In the genomic region with DNA sequence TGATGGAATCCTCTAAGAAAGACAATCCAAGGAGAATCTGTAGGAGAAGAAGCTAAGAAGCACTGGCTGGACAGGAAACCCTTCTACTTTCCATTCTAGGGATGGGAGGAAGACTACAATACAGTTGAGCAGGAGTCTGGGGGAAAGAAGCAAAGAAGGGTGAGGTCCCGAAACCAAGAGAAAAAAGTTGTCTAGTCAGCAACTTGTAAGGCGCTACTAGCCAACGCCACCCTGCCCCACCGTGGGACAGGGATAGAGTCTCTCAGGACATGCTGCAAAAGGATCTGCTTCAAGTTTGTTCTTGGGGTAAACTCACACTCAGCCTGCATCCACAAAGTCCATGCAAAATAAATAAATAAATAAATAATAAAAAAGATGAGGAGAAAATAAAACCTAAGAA, we compare ENCODE assay signal across 13 mouse cellular contexts.
A peak's percentile ranks its signal among the peaks of the same experiment; 100 is the strongest.
DNase-seq lines count a peak whose midpoint lies in the region; ATAC-seq and TF ChIP-seq lines count a peak whose summit lies in the region.
"Had no signal": no experiment of that assay in that cellular context is flagged by ENCODE, and none has a peak within 500 bp of the region (broad histone marks: within the 10 kb centered on the region; RNA-seq: fewer than 3 reads in every experiment).

No protein-coding gene starts in this region.

- intact Hi-C loops in left cerebral cortex, adult 2 months (cut with DNase I), result no loop called here

- no peak overlapping the region for H3K4me2 ChIP-seq in neural tube, embryonic 15.5 days
- H3K4me2 ChIP-seq in forebrain, embryonic 15.5 days (replicated peaks), result no peak overlapping the region; the same call in 1 of the 2 replicates
- H3K4me2 ChIP-seq in midbrain, embryonic 11.5 days, result no peak overlapping the region
- H3K4me2 ChIP-seq: liver, embryonic 13.5 days; stomach, embryonic 15.5 days had no signal

- H3K36me3 ChIP-seq in neural tube, embryonic 15.5 days, result no peaks in the 10 kb centered on the region
- H3K36me3 ChIP-seq in forebrain, embryonic 15.5 days, result no peaks in the 10 kb centered on the region
- H3K36me3 ChIP-seq in midbrain, embryonic 11.5 days (ENCODE audit: control insufficient read depth, insufficient read depth, low read length), result 0 out of 2 replicates have a peak, but pooled peaks cover 2% of the 10 kb centered on the region
- H3K36me3 ChIP-seq: embryonic facial prominence, embryonic 12.5 days; liver, embryonic 13.5 days; stomach, embryonic 15.5 days had no signal

- H3K9ac ChIP-seq in neural tube, embryonic 15.5 days (replicated peaks), result no peak overlapping the region
- no peak overlapping the region for H3K9ac ChIP-seq in forebrain, embryonic 15.5 days (replicated peaks)
- no peak overlapping the region for H3K9ac ChIP-seq in midbrain, embryonic 11.5 days (ENCODE audit: low read length)
- H3K9ac ChIP-seq: embryonic facial prominence, embryonic 12.5 days; liver, embryonic 13.5 days; stomach, embryonic 15.5 days had no signal

- peaks cover 36% of the 10 kb centered on the region for H3K4me1 ChIP-seq in neural tube, embryonic 15.5 days
- H3K4me1 ChIP-seq in forebrain, embryonic 15.5 days, result peaks cover 57% of the 10 kb centered on the region
- peaks cover 33% of the 10 kb centered on the region for H3K4me1 ChIP-seq in midbrain, embryonic 11.5 days (ENCODE audit: control insufficient read depth, insufficient read depth, low read length)
- H3K4me1 ChIP-seq: liver, embryonic 13.5 days had no signal

- no peak overlapping the region for H3K27ac ChIP-seq in neural tube, embryonic 15.5 days (replicated peaks)
- H3K27ac ChIP-seq in forebrain, embryonic 15.5 days (replicated peaks), result peak overlapping the region; percentile 87
- peak overlapping the region; percentile 74 for H3K27ac ChIP-seq in midbrain, embryonic 11.5 days (ENCODE audit: low read depth, low read length)
- H3K27ac ChIP-seq in left cerebral cortex, adult 2 months, result no peak overlapping the region
- H3K27ac ChIP-seq: liver, embryonic 13.5 days; stomach, embryonic 15.5 days had no signal

- no peak for TF ChIP-seq CTCF in left cerebral cortex, adult 2 months (IDR thresholded peaks at IDR 0.05)

- no peak overlapping the region for H3K4me3 ChIP-seq in neural tube, embryonic 15.5 days (replicated peaks)
- no peak overlapping the region for H3K4me3 ChIP-seq in forebrain, embryonic 15.5 days
- no peak overlapping the region for H3K4me3 ChIP-seq in midbrain, embryonic 11.5 days (ENCODE audit: low read depth, low read length)
- H3K4me3 ChIP-seq in left cerebral cortex, adult 2 months, result no peak overlapping the region
- H3K4me3 ChIP-seq: embryonic facial prominence, embryonic 12.5 days; liver, embryonic 13.5 days; stomach, embryonic 15.5 days had no signal

- peak; percentile 13 for DNase-seq in neural tube, embryonic 10.5 days (ENCODE audit: extremely low spot score, low spot score)
- DNase-seq in midbrain, embryonic 11.5 days (ENCODE audit: low spot score, missing footprints), result peak; percentile 88
- DNase-seq in adrenal gland, postnatal 10 days, result no peak
- no peak for DNase-seq in left cerebral cortex, adult 2 months (ENCODE audit: extremely low spot score in 1 of 2, low spot score in 2 of 2)
- DNase-seq in frontal cortex, postnatal 36 days (ENCODE audit: low spot score in 2 of 2), result no peak
- DNase-seq: heart, adult 11 months; kidney, adult 8-10 months; liver, embryonic 13.5 days; thymus, postnatal 36 days had no signal

- 92% methylated on average over 4 of the region's 4 CpGs for WGBS in neural tube, embryonic 15.5 days
- 90% methylated on average over 4 of the region's 4 CpGs for WGBS in forebrain, embryonic 15.5 days
- 83% methylated on average over 4 of the region's 4 CpGs for WGBS in midbrain, embryonic 11.5 days

- H3K9me3 ChIP-seq in neural tube, embryonic 15.5 days (replicated peaks), result no peaks in the 10 kb centered on the region
- H3K9me3 ChIP-seq in forebrain, embryonic 15.5 days, result no peaks in the 10 kb centered on the region
- H3K9me3 ChIP-seq in midbrain, embryonic 11.5 days (ENCODE audit: control insufficient read depth, low read length), result no peaks in the 10 kb centered on the region
- H3K9me3 ChIP-seq: embryonic facial prominence, embryonic 12.5 days; liver, embryonic 13.5 days; stomach, embryonic 15.5 days had no signal

- H3K27me3 ChIP-seq in neural tube, embryonic 15.5 days (replicated peaks), result no peaks in the 10 kb centered on the region
- no peaks in the 10 kb centered on the region for H3K27me3 ChIP-seq in forebrain, embryonic 15.5 days
- H3K27me3 ChIP-seq in midbrain, embryonic 11.5 days (ENCODE audit: control insufficient read depth, insufficient read depth, low read length), result no peaks in the 10 kb centered on the region
- H3K27me3 ChIP-seq: embryonic facial prominence, embryonic 12.5 days; liver, embryonic 13.5 days; stomach, embryonic 15.5 days had no signal

- no peak for ATAC-seq in neural tube, embryonic 15.5 days (ENCODE audit: low FRiP score)
- 0 out of 2 replicates have a peak, but pooled peaks have one; percentile 12 for ATAC-seq in forebrain, embryonic 15.5 days (replicated peaks)
- ATAC-seq in midbrain, embryonic 11.5 days (ENCODE audit: low FRiP score), result no peak

Comparison
In these comparisons a context has a peak if more than half of its experiments do, and no peak if none do; other contexts are left out.
1. DNase-seq: peak in neural tube, embryonic 10.5 days (single experiment) and midbrain, embryonic 11.5 days (single experiment); none in adrenal gland, postnatal 10 days (single experiment), left cerebral cortex, adult 2 months (0 of 2) and frontal cortex, postnatal 36 days (0 of 2).
2. H3K27ac ChIP-seq: peak in forebrain, embryonic 15.5 days (single experiment) and midbrain, embryonic 11.5 days (single experiment); none in neural tube, embryonic 15.5 days (single experiment) and left cerebral cortex, adult 2 months (single experiment).